Mouse (Mus musculus) hematopoietic multipotent progenitor cell, adult 10-12 weeks (in vitro differentiated cells): ENCODE measurements around the gene Slc6a18. TPM values are rescaled to one million over a fixed set of nuclear protein-coding genes. Genes with fewer than 3 reads are reported as not detected.

ENCODE experiments used
- polyA plus RNA-seq: library from polyadenylated mRNA; stranded (reverse); fragments of >175 nt; gene quantifications from 2 replicates; pipeline ENCODE4 v1.2.3, GENCODE M21; 2012; ENCODE audit warnings: low replicate concordance

Slc6a18 gene
- not detected in 2 replicates for polyA plus RNA-seq

DNA sequence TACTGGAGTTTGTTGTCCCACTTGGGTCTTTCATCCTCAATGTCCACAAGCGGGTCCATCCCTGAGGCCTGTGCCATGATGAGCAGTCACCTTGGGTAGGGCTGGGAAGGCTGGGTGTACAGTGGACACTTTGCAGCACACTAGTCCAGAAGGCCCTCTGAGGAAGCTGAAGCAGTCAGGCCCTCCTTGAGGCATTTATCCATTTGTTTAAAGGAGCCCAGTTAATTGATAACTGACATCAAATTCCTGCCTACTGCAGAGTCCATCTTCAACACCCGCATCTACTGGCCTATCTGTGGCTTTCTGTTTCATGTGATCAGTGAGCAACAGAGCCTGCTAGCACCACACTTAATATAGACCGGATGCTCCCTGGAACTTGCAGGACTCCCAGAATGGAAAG lies at the start of gene Slc6a18:
Gene Slc6a18, minus strand, starts transcription at position 171 of the 400 bp plus-strand sequence.

GRCm38 (mm10) chr13:73704694-73705325 lies 27.0 kb upstream of the Slc6a18 start, which contains the start of gene Slc6a19:
Gene Slc6a19, minus strand, starts transcription at chr13:73704865.

GRCm38 (mm10) chr13:73626745-73627549 lies 50.9 kb downstream of the Slc6a18 start, which contains the start of gene Tert:
Gene Tert, plus strand, starts transcription at chr13:73626911.

Other genes with a start within 250 kb of the Slc6a18 start
- gene Lpcat1, start 210.8 kb downstream of the Slc6a18 start, polyA plus RNA-seq, result 32.3 and 49.1 TPM in 2 replicates
- not detected in 2 replicates for gene Slc6a3, start 141.3 kb downstream of the Slc6a18 start, polyA plus RNA-seq
- 19.3 and 77.1 TPM in 2 replicates for gene Clptm1l, start 74.0 kb downstream of the Slc6a18 start, polyA plus RNA-seq
- 0.85 and 2.5 TPM in 2 replicates for gene Tert, start 51.1 kb downstream of the Slc6a18 start, polyA plus RNA-seq
- not detected in 2 replicates for gene Slc6a19, start 26.8 kb upstream of the Slc6a18 start, polyA plus RNA-seq
- gene Slc12a7, start 55.1 kb upstream of the Slc6a18 start, polyA plus RNA-seq, result 50.7 and 75.2 TPM in 2 replicates
- gene Nkd2, start 169.6 kb upstream of the Slc6a18 start, polyA plus RNA-seq, result 0.04 and 0.17 TPM in 2 replicates